Mouse (Mus musculus) regulatory T cell (primary cell): Measurements from ENCODE around the gene Kcnk3.

Source experiments
- in situ Hi-C: fragments of 300-600 bp; cut with MboI, MseI; formaldehyde crosslinking; loops from one replicate; pipeline ENCODE4 v1.15.1; 2025; ENCODE audit warnings: high pct_unique_total_duplicates

Gene Kcnk3

DNA sequence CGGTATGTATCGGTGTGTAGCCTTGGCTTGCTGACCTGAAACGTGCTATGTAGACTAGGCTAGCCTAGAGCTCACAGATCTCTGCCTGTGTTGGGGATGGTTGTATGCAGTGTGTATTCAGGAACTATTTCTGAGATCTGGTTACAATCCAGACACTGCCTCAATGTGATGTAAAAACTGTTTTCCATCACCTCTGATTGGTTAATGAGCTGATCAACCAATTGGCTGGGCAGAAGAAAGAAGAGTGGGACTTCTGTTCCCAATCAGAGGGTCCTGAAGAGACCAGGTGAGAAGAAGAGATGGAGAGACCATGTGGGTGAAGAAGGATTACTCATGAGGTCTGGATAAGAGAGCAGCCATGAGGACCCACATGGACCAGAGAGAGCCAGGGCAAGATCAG, 79.7 kb downstream of the Kcnk3 start:
- in situ Hi-C loops: loop anchor here (25.0 kb wide), 1 partner anchor 430 kb away; the partner anchor contains the start of gene Selenoi

DNA sequence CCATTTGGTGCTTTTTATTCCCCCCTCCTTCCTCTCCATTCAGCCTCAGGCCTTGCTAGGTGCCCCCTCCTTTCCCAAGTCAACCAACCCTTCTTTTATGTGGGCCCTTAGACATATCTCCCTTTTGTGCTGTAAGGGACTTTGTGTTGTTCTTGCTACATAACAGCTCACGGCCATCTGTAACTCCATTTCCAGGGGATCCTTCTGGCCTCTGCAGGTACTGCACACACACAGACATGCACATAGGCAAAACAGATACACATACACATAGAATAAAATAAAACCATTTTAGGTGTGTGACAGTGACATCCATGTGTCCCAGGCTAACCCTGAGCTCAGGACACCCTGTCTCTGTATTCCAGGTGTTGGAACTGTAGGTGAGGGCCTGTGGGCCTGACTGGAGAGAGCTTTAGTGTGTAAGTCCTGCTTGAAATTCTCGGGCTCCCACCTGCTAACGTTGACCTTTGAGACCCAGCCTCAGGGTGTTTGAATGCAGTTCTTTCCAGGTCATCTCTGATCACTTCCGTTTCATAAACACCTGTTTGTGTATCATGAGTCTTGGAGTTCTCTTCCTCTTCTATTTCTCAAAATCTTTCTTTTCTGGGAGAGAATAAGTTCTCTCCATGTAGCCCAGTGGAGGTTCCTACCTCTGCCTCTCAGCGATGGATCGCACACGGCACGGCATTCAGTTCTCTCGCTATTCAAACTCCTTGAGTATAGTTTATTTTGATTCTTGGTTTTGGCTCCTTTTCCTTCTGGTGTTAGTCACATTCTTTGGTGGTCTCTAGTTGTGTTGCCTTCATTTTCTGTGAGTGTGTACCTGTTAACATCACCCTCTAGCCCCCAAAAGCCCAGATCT, 80.9 kb downstream of the Kcnk3 start:
- in situ Hi-C loops: loop anchor here (25.0 kb wide), 1 partner anchor 432 kb away; the partner anchor contains the start of gene Selenoi

DNA sequence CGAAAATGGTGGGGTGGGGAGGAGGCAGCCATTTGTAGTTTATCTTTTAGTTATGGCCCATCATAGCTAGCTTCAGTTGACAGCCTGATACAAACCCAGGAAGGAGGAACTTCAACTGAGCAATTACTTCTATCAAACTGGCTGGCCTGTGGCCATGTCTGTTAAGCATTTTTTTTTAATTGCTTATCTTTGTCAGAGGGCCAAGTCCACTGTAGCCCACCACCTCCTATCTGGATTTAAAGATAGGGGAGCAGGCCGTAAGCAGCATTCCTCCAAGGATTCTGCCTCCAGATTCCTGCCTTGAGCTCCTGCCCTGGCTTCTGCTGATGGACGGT, 81.5 kb downstream of the Kcnk3 start:
- in situ Hi-C loops: loop anchor here (25.0 kb wide), 1 partner anchor 432 kb away; the partner anchor contains the start of gene Selenoi

DNA sequence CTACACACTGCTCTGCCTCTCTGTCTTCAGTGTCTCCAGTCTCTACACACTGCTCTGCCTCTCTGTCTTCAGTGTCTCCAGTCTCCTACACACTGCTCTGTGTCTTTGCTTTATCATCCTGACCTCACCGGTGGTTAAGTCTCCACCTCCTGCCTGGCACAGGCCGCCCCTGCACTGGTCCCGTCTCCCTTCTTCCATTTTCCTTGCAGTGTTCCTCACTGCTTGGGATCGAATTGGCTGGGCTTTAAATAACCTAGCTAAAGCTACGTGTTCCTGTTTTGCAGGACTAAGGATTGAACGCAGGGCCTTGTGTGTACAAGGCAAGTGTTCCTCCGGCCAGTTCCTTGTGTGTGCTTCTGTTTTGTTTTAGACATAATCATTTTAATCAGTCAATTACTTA, 82.1 kb downstream of the Kcnk3 start:
- in situ Hi-C loops: loop anchor here (25.0 kb wide), 1 partner anchor 433 kb away; the partner anchor contains the start of gene Selenoi

DNA sequence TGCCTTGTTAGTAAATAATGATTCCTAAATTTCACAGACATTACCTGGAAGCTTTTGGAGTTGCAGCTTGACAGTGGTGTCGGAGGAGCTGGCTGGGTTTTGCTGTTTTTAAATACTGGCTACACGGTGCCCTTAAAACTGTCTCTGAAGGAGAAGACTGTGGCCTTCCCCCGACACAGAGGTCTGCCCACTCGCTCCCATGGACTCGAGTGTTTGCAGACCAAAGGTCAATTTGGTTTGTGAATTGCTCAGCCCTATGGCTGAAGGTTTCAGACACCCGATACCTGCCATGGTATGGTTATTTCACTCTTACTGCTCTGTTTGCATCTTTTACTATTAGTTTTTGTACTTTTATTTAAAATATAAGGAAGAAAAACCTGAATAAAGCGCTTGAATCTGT, 86.0 kb downstream of the Kcnk3 start:
- in situ Hi-C loops: loop anchor here (25.0 kb wide), 1 partner anchor 437 kb away; the partner anchor contains the start of gene Selenoi
